Mouse (Mus musculus) testis, adult 2 months (tissue): ENCODE measurements around the gene Aldh3a2. TPM values are rescaled to one million over a fixed set of nuclear protein-coding genes. Genes with fewer than 3 reads are reported as not detected.

Experiments
- H3K27ac ChIP-seq: fragments of 200-500 bp; 2 replicates; pipeline ENCODE4 v1.5.1; 2012; ENCODE audit warnings: low read depth, low read length; ENCODE audit not compliant: control insufficient read depth, insufficient read depth
- H3K27me3 ChIP-seq: fragments of 200-500 bp; 2 replicates; pipeline ENCODE4 v1.6.1; 2012; ENCODE audit warnings: mild to moderate bottlenecking, low read length, moderate library complexity; ENCODE audit not compliant: control insufficient read depth, insufficient read depth
- H3K36me3 ChIP-seq: fragments of 200-500 bp; 2 replicates; pipeline ENCODE4 v1.6.1; 2012; ENCODE audit warnings: mild to moderate bottlenecking, low read length; ENCODE audit not compliant: control insufficient read depth, insufficient read depth
- H3K4me1 ChIP-seq: fragments of 200-500 bp; 2 replicates; pipeline ENCODE4 v1.6.1; 2012; ENCODE audit warnings: low read length; ENCODE audit not compliant: control insufficient read depth, insufficient read depth
- H3K4me3 ChIP-seq: fragments of 200-500 bp; 2 replicates; pipeline ENCODE4 v1.5.1; 2012; ENCODE audit warnings: low read depth, mild to moderate bottlenecking, low read length, moderate library complexity, mixed read lengths; ENCODE audit not compliant: control insufficient read depth
- CTCF ChIP-seq: fragments of 200-500 bp; IDR thresholded peaks from 2 replicates; pipeline ENCODE4 v1.5.1; 2012; ENCODE audit warnings: low read depth, mild to moderate bottlenecking, inconsistent platforms, low read length, moderate library complexity; ENCODE audit not compliant: control insufficient read depth, insufficient read depth, insufficient replicate concordance
- POLR2A ChIP-seq: fragments of 200-500 bp; IDR thresholded peaks from 2 replicates; pipeline ENCODE4 v1.6.1; 2012; ENCODE audit warnings: low read depth, mild to moderate bottlenecking, inconsistent platforms, low read length, moderate library complexity; ENCODE audit not compliant: control insufficient read depth
- polyA plus RNA-seq: library from polyadenylated mRNA; depleted of rRNA; stranded (reverse); fragments of >200 nt; gene quantifications from 2 replicates; pipeline ENCODE4 v1.2.3, GENCODE M21; 2012

The Aldh3a2 gene
- polyA plus RNA-seq, 1 experiment: 21.3 TPM

DNA sequence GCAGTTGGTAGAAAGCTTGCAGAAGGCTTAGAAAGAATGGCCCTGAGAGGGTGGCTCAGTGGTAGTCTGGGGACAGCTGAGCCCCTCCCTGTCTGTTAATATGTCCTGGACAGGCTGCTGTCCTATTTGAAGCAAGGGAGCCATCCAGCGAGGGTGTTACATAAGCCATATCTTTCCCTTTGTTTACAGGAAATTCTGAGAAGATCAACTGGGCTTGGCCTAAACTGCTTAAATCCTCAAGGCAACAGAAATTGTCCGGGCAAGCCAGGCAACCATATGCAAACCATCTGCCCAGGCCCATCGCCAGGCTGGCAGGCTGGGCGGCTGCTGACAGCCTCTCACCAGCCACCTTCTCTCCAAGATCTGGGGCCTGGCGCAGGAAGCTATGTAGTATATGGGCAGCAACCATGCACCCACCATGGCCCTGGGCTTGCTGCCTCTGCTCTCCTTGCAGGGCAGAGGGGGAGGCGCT lies 41.3 kb downstream of the Aldh3a2 start:
- TF ChIP-seq CTCF (no peak), POLR2A (no peak)
- H3K4me1 ChIP-seq: 0 out of 2 replicates have a peak, but pooled peaks cover 2% of the 10 kb centered on the region
- H3K36me3 ChIP-seq: no peaks in the 10 kb centered on the region
- no peak overlapping the region for H3K27ac ChIP-seq
- H3K4me3 ChIP-seq: no peak overlapping the region
- H3K27me3 ChIP-seq: no peaks in the 10 kb centered on the region

DNA sequence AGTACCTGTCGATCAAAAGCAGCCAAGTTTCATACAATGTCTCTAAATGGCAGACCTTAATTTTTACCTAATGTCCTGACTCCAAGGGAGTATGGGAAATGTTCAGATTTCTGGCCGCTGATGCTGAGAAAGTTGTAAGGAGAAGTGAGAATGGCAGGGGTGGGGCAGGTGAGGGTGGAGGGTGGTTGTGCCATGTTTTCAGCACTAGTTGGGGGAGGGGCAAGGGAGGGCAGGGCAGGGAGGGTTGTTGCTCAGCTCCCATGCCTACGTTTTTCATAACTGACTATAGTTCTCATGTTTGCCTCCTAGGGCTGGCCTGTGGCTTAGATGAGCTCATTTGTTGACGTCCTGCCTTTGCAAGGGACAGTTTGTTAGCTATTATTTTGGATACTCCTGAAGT lies 41.8 kb downstream of the Aldh3a2 start:
- 0 out of 2 replicates have a peak, but pooled peaks cover 2% of the 10 kb centered on the region for H3K4me1 ChIP-seq
- H3K4me3 ChIP-seq: no peak overlapping the region
- no peaks in the 10 kb centered on the region for H3K36me3 ChIP-seq
- no peak overlapping the region for H3K27ac ChIP-seq
- TF ChIP-seq POLR2A (no peak), CTCF (no peak)
- H3K27me3 ChIP-seq: no peaks in the 10 kb centered on the region

DNA sequence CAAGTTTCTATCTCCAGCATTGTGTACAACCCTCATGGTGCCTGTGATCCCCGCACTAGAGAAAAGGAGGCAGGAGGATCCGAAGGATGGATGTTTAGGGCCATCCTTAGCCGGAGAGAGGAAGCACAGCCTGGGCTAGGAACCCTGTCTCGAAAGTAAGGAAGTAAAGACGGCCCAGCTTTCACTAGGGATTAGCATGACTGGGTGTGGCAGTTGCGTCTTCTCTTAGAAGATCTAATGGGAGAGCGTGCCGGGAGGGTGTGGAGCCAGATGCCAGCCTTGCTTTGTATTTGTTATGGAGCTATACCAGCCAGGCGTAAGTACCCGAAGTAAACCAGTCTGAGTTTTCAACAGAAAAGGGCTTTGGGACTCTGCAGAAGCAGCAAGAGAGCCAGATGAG lies 42.4 kb downstream of the Aldh3a2 start:
- Histone ChIP-seq H3K27ac (no peak overlapping the region), H3K36me3 (no peaks in the 10 kb centered on the region), H3K4me1 (0 out of 2 replicates have a peak, but pooled peaks cover 2% of the 10 kb centered on the region), H3K27me3 (no peaks in the 10 kb centered on the region), H3K4me3 (no peak overlapping the region)
- no peak for TF ChIP-seq POLR2A
- TF ChIP-seq CTCF: no peak

DNA sequence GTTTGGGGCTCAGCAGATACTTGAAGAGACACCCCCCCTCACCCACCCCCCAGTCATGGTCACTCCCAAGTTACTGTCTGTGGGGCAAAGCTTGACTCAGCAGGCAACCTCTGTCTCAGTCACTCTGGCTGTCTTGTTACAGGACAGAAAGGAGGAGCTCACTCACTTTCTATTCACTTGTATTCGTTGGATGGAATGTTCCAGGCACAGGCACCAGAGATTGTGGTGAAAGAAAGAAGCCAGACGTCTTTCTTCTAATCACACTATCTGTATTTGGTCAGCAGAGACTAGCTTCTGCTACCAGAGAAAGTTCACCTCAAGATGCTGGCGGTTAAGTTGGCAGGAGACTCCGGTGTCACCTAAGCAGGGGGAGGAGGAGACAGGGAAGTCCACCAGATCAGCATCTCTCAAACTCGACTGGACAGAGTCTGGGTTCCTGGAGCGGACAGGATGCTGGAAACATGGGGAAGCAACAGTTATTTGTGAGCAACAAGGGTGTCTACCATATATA lies 43.0 kb downstream of the Aldh3a2 start:
- TF ChIP-seq POLR2A (no peak), CTCF (no peak)
- Histone ChIP-seq H3K4me1 (0 out of 2 replicates have a peak, but pooled peaks cover 2% of the 10 kb centered on the region), H3K36me3 (no peaks in the 10 kb centered on the region), H3K27ac (no peak overlapping the region), H3K4me3 (no peak overlapping the region), H3K27me3 (no peaks in the 10 kb centered on the region)

DNA sequence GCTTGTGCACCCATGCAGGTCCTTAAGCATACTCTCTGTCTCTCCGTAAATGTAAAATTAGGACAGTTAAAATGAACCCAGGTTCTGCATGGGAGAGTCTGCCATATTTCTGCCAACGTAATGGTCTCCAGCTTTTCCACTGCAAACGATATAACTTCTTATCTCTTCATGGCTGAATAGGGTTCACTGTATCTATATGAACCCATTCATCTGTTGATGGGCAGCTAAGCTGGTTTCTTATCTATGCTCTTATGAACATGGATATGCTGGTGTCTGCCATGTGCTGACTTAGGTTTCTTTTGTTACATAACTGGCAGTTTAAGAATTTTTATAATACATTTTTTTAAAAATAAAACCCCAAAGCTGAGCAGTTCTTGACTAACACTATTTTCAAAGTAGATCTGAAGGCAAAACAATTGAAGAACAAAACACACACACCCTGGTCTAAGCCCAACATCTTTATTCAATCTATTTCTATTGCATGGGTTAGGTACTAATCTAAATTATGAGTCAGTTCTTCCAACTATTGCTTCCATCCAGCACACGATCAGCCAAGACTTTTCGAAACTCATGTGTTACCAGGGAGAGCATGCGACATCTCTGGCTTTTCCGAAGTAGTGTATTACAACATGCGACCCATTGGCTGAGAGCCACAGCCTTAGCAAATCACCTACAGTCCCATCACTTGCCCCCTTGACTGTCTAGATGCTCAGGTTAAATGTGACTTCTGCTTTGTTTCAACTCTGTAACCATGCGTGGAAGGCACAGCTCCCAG lies 44.1 kb downstream of the Aldh3a2 start:
- TF ChIP-seq POLR2A (no peak), CTCF (no peak)
- Histone ChIP-seq H3K4me3 (no peak overlapping the region), H3K4me1 (0 out of 2 replicates have a peak, but pooled peaks cover 2% of the 10 kb centered on the region), H3K27me3 (no peaks in the 10 kb centered on the region), H3K36me3 (no peaks in the 10 kb centered on the region), H3K27ac (no peak overlapping the region)

DNA sequence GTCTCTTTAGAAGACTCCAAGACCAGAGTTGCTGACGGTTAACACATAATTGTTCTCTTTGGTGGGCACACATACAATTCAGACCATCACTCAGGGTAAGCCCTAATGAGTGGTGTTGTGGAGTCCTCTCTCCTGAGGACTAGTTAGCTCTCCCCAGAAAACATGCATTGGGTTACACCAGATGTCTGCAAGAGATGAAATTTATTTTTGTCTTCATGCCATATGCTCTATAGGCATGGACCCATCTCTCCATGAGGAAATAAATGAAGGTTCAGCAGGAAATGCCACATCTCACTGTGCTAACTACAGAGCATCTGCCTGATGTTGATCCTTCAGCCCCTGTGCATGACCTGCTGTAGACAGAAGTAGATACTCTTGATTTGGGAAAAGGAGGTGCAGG lies 45.3 kb downstream of the Aldh3a2 start:
- Histone ChIP-seq H3K27me3 (no peaks in the 10 kb centered on the region), H3K4me3 (no peak overlapping the region), H3K36me3 (no peaks in the 10 kb centered on the region), H3K27ac (no peak overlapping the region), H3K4me1 (0 out of 2 replicates have a peak, but pooled peaks cover 2% of the 10 kb centered on the region)
- TF ChIP-seq CTCF (no peak), POLR2A (no peak)

DNA sequence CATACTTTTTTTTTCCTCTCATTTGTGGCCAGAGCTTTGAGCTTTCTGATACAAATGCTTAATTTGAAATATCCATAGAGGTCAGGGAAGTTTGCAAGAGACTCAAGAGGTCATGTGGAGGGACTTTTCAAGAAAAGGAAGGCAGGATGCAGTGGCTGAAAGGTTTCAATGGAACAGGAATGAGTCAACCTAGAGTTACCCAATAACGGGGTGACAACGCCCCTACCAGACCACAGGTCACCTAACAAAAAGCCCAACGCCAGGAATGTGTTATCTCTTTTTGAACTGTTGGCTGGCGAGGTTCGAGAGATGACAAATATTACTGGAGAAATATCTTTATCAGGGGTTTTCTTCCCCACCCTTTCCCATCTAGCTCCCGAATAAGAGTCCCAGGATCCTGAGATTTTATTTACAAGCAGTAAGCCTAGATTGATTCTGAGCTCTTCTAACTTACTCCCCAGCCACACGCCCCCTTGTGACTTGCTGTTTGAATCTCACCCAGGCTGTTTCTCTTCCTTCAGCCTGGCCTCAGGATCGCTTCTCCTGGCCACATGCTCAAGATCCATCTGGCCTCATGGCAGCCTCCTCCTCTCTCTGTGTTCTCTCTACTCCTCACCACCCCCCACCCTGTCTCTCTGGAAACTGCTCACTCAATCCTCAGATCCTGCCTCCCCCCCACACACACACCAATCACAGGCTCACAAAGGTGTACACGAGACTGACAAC lies 46.9 kb downstream of the Aldh3a2 start:
- Histone ChIP-seq H3K27ac (no peak overlapping the region), H3K4me1 (no peaks in the 10 kb centered on the region), H3K4me3 (no peak overlapping the region), H3K36me3 (no peaks in the 10 kb centered on the region), H3K27me3 (no peaks in the 10 kb centered on the region)
- TF ChIP-seq CTCF: no peak
- TF ChIP-seq POLR2A: no peak
